Mouse (Mus musculus) gastrocnemius, postnatal 25 days (tissue): ENCODE measurements around the gene Psd. TPM values are rescaled to one million over a fixed set of nuclear protein-coding genes. Genes with fewer than 3 reads are reported as not detected.

Source experiments
- DNase-seq: peaks from one replicate; pipeline ENCODE4 v3.0.0; 2022
- total RNA-seq, 2 experiments: library from RNA; stranded (reverse); gene quantifications; 1 replicate in 1 of 2; 2 replicates in 1 of 2; pipeline ENCODE4 v1.2.3; 2021

The Psd gene
- total RNA-seq, 2 experiments from 2014 or later: 0.28 to 0.54 TPM

- DNase-seq: peak; percentile 91
These were observed 21.3 kb downstream of the Psd start for GRCm38 (mm10) chr19:46305432-46306267.

- DNase-seq: no peak
These were observed 22.0 kb downstream of the Psd start for GRCm38 (mm10) chr19:46304908-46305333.

- DNase-seq: peak; percentile 96
These were observed 22.6 kb downstream of the Psd start, which contains the start of gene Nfkb2 for GRCm38 (mm10) chr19:46304216-46304841. Gene Nfkb2 (plus strand): TSS chr19:46304320.

GRCm38 (mm10) chr19:46303251-46304215, 23.4 kb downstream of the Psd start:
- DNase-seq: peak; percentile 6

GRCm38 (mm10) chr19:46302551-46302950, 24.4 kb downstream of the Psd start:
- no peak for DNase-seq

GRCm38 (mm10) chr19:46300294-46301045, 26.5 kb downstream of the Psd start:
- DNase-seq: no peak

- no peak for DNase-seq
These were observed 30.0 kb downstream of the Psd start for GRCm38 (mm10) chr19:46296938-46297337.

DNA sequence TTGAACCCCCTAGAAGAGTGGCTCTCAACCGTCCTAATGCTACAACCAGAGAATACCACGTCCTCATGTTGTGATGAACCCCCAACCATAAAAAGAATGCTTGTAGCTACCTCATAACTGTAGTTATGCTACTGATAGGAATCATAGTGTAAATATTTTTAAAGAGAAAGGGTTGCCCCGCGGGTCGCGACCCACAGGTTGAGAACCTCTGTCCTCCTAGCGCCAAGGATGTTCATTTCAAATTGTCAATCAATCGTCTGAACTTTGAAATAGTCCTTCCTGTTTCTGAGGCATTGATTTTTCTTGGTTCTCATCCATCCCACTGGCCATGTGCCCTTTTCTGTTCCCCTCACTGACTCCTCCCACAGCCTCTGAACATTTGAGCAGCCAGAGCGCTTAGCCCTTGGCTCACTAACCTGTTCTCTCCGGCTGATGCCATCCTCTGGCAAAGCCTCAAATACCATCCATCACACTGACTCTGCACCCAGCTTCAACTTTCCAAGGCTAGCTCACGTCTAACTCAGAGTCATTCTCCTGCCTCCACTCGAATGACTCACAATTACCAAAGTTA, 36.3 kb downstream of the Psd start:
- no peak for DNase-seq

GRCm38 (mm10) chr19:46287566-46287965, 39.4 kb downstream of the Psd start:
- no peak for DNase-seq

GRCm38 (mm10) chr19:46286926-46287325, 40.0 kb downstream of the Psd start:
- no peak for DNase-seq

DNA sequence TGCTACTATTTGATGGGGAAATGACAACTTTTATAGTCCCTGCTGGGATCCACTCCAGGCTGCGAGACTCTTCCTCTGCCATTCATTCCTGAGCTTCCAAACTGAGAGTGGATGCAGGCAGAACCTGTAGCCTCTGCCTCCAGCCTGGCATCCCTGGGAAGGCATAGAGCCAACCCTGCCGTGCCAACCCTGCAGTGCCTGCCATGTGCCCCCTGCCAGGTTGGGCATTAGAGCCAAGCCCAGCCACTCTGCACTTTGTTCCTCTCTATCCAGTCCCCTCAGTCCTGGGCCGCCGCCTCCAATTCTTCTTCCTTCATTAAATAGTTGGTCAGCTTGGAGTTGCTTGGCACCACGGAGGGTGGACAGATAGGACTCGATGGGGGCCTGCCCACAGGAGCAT, 40.9 kb downstream of the Psd start:
- DNase-seq: no peak

DNA sequence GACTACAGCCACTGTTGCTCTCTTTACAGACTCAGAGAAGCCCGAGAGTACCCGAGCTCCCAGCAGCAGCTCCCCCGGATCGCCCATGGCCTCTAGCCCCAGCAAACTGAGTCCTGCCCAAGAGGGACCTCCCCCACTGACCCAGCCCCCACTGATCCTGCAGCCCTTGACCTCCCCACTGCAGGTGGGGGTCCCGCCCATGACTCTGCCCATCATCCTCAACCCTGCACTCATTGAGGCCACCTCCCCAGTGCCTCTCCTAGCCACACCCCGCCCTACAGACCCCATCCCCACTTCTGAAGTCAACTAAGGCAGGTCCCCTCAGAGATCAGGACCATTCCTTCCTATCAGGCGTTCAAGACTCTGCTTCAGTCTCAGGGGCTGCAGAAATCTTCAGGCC, 41.3 kb downstream of the Psd start:
- DNase-seq: no peak

DNA sequence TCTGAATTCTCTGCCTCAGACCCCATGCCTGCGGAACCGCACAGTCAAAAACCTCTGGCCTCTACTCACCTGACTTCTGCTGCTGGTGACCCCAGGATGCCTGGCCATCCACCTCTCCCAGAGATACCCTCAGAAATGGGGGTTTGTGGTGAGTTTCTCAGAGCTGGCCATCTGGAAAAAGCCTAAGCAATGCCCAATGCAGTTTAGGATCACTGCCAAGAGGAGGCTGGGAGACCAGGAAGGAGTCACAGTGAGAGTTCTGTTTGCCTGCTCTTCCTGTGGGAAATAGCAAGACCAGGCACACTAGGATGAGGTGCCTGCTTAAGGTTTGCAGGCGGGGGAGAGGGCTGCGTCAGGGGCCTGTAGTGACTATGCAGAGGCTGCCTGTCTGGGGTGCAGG, 42.3 kb downstream of the Psd start:
- no peak for DNase-seq

DNA sequence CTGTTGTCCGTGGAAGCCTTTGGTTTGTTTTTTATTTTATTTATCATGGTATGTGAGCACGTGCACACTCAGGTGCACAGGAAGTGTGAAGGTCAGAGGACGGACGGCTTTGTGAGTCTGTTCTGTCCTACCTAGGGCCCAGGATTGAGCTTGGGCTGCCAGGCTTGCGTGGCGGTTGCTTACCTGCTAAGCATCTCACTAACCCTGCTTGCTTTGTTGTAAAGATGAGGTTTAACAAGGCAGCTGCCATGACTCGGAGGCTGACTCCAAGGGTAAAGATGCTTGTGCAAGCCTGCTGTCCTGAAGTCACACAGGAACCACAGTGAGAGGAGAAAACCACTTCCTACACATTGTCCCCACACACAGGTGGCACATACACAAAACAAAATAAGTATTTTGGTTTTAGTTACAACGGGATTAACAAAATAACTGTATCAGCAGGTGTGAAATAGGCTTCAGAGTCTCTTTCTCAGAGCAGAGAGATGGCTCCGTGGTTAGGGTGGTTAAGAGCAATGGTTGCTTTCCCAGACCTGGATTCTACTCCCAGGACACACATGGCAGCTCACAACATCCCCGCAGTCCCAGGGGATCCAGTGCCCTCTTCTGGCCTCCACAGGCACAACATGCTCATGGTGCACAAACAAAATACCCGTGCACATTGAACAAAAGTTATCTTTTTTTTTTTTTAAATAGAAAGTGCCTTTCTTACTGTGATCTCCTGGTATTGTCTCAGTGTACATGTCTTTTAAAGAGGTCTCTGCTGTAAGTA, 44.7 kb downstream of the Psd start:
- DNase-seq: no peak

- DNase-seq: no peak
These were observed 51.6 kb downstream of the Psd start for GRCm38 (mm10) chr19:46275307-46275706.

GRCm38 (mm10) chr19:46264762-46265161, 62.2 kb downstream of the Psd start:
- no peak for DNase-seq
